Mouse (Mus musculus) right cerebral cortex, postnatal 14 days (tissue): Measurements from ENCODE around the gene Cyb5r1.
"Not testable (repeated sequence)": the region's sequence is repeated elsewhere in the genome, so short reads cannot be mapped to it uniquely, and the experiment has no call there.

ENCODE experiments used
- DNase-seq: peaks from one replicate; pipeline ENCODE4 v3.0.0; 2022

Gene Cyb5r1

DNA sequence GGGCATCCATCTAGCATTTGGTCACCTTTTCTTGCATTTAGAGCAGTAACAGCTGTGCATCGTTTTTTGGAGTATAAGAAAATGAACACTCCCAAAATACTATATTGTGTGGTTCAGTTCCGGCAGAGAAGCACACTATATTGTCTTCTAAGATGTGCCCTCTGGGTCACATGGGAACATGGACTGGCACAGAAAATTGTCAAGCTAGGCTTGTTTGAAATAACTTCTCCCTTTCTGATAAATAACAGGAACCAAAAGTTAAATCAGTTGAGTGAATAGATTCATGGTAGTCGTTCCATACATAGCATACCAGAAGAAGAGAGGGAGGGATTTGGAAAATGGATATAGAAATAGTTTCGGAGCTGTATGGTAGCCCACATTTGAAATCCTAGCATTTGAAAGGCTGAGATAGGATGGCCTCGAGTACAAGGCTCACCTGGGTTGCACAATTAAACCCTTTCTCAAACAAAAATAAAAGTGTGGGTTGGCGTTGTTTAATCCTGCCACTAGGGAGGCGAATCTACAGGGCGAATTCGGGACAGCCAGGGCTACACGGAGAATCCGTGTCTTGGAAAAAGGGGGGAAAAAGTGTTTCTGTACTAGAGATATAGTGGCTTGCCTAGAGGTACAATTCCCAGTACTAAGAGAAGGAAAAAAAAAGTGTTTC lies 9.3 kb downstream of the Cyb5r1 start:
- DNase-seq: no peak

GRCm38 (mm10) chr1:134415168-134415831 lies 9.9 kb downstream of the Cyb5r1 start, which contains the start of gene Adipor1:
Adipor1 (plus strand) TSS chr1:134415378.
- DNase-seq: peak; percentile 96

DNA sequence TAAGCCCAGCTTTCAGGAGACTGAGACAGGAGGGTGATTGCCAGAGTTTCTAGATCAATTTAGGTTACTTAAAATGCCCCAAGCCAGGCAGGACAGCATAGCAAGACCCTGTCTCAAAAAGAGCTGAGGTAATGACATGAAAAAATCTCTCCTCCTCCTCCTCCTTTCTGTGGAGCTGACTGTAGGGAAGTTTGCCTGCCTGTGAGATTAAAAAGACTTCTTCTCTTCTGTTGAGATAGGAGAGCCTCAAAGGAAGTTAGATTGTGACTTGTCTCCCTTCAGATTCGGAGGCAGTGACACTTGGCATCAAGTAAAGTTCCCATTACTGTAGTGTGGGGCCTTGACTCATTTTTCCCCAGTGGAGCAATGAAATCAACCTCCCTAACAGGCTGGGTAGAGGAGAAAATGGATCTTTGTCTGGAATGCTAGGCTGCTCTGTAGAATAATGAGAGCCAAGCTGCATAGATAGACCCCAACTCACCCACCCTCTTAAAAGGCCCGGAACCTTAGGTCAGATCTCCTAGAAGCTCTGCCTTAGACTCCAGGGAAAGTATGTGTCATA lies 13.1 kb downstream of the Cyb5r1 start:
- no peak for DNase-seq

DNA sequence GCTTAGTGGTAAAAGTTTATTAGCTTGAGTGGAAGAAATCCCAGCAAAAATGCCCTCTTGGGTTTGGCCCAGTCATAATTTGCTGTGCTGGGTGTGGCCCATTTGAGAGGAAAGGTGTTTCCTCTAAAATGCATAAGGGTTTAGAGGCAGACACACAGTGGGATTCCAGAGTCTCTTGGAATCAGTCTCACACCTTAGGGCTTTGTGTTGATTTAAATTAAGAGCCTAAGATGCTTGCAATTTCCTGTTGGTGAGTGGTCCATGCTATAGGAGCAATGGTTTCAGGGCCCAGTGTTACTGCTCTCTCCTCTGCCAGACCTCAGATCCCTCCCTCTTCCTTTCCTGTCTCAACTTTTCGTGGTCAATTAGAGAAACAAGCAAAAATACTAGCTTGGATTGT lies 13.8 kb downstream of the Cyb5r1 start:
- DNase-seq: no peak

DNA sequence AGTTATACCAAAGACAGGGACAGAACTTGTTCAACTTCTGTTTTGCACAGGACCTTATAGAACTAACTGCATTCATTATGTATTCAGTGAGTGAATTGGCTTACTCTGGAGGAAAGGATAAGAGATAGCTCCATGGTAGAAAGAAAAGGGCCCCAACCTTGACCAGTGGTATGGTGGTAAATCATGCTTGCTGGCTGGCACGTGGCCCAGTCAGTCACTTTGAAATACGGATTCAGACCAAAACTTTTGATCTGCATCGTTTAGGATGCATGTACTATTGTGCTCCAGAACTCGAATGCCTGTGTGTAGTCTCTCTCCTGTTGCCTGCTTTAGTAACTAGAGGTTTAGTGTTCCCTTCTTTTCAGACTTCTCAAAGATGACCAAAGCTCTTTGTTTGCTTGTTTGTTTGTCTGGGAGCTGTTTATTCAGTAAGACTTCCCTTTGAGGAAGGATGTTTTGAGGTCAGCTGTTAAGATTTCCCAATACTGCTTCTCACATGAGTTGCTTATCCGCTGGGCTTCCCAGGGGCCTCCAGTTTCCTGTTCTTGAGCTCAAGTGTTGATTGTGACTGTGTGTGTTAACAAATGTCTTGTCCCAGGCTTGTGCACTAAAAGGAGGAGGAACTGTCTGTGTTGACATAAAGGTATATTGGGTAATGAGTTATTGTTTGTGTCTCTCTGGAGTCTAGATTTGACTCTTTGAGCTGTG lies 14.5 kb downstream of the Cyb5r1 start:
- DNase-seq: no peak

DNA sequence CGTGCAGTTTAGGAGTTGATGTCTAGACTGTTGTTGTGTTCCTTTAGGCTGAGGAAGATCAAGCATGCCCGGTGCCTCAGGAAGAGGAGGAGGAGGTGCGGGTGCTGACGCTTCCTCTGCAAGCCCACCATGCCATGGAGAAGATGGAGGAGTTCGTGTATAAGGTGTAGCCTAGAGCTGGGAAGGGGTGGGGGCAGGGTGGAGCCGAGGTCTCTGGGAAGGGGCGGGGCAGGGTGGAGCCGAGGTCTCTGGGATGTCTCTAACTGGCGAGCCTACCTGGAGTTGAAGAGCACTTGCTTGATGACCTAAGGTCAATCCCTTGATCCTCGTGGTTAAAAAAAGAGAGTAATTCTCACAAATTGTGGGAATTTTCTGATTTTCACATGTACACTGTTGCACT lies 18.6 kb downstream of the Cyb5r1 start:
- no peak for DNase-seq

GRCm38 (mm10) chr1:134426289-134426688 lies 20.9 kb downstream of the Cyb5r1 start:
- DNase-seq: no peak

DNA sequence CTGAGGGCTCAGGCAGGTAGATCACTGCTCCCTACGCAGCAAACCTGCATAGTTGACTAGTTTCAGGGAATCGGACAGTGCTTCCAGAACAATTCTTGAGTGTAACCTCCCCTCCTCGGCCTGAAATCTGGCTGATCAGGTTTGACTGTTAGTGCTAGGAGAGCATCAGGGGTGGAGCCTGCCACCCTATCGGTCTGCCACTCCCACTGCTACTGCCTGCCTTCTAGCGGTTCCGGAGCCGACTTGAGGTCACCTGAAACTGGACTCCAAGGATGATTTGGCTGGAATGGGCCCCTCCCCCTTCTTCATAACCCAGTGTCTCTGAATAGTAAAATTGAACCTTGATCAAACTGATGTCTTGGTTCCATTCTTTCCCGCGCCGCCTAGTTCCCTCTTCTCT lies 27.6 kb downstream of the Cyb5r1 start:
- DNase-seq: no peak

DNA sequence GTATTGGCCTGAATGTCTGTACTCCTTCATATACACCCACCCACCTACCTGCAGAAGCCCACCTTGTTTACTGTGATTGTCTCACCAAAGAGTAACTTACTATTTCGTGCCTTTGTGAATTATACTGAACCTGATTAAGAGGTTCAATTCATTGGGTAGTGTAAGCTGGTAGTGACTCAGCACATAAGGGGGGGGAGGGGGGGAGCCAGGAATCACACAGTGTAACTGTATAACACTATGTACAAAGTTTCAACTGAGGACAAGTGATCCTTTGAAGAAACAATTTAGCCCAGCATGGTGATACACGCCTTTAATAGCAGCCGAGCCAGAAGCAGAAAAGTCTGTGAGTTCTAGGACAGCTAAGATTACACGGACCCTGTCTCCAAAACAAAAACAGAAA lies 28.1 kb downstream of the Cyb5r1 start:
- DNase-seq: no peak

DNA sequence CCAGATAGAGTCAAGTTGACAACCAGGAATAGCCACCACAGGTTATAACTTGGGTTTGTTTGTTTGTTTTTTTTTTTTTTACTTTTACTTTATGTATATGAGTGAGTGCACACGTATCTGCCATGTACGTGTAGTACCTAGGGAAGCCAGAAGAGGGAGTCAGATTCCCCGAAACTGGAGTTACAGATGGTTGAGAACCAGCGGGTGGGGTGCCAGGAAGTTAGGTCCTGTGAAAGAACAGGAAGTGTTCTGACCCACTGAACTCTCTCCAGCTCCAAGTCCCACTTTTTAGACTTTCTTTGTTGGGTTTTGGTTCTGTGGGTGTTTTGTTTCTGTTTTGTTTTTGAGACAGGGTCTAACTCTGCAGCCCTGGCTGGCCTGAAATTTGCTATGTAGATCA lies 30.1 kb downstream of the Cyb5r1 start:
- no peak for DNase-seq

- DNase-seq: no peak
Observed at GRCm38 (mm10) chr1:134440437-134440836, 35.1 kb downstream of the Cyb5r1 start.

GRCm38 (mm10) chr1:134441737-134442136 lies 36.4 kb downstream of the Cyb5r1 start:
- DNase-seq: not testable (repeated sequence)

- no peak for DNase-seq
Observed at GRCm38 (mm10) chr1:134442394-134442793, 37.0 kb downstream of the Cyb5r1 start.

DNA sequence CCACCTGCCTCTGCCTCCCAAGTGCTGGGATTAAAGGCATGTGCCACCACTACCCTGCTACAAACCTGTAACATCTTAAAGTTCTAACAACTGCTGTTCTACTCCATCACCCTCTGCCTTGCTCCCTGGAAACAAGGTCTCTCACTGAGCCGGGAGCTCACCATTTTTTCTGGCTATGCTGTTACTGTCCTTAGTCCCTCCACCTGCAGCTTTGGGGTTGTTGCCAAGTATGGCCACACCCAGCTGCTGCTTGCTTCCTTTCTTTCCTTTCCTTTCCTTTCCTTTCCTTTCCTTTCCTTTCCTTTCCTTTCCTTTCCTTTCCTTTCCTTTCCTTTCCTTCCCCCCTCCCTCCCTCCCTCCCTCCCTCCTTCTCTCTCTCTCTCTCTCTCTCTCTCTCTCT lies 37.9 kb downstream of the Cyb5r1 start:
- not testable (repeated sequence) for DNase-seq

- no peak for DNase-seq
Observed at GRCm38 (mm10) chr1:134445418-134445817, 40.1 kb downstream of the Cyb5r1 start.

DNA sequence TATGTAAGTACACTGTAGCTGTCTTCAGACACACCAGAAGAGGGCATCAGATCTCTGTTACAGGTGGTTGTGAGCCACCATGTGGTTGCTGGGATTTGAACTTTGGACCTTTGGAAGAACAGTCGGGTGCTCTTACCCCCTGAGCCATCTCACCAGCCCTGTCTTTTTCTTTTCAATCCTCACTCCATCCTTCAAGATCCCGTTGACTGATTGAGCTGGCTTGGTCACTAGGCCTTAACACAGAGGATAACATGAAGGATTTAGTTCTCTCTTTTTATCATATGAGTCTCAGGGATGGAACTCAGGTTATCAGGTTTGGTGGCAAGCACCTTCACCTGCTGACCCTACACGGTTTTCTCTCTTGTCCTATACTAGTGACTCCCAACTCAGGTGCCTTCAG lies 43.2 kb downstream of the Cyb5r1 start:
- DNase-seq: not testable (repeated sequence)

GRCm38 (mm10) chr1:134450201-134450600 lies 44.8 kb downstream of the Cyb5r1 start:
- DNase-seq: no peak

GRCm38 (mm10) chr1:134450986-134451385 lies 45.6 kb downstream of the Cyb5r1 start:
- DNase-seq: peak; percentile 44

DNA sequence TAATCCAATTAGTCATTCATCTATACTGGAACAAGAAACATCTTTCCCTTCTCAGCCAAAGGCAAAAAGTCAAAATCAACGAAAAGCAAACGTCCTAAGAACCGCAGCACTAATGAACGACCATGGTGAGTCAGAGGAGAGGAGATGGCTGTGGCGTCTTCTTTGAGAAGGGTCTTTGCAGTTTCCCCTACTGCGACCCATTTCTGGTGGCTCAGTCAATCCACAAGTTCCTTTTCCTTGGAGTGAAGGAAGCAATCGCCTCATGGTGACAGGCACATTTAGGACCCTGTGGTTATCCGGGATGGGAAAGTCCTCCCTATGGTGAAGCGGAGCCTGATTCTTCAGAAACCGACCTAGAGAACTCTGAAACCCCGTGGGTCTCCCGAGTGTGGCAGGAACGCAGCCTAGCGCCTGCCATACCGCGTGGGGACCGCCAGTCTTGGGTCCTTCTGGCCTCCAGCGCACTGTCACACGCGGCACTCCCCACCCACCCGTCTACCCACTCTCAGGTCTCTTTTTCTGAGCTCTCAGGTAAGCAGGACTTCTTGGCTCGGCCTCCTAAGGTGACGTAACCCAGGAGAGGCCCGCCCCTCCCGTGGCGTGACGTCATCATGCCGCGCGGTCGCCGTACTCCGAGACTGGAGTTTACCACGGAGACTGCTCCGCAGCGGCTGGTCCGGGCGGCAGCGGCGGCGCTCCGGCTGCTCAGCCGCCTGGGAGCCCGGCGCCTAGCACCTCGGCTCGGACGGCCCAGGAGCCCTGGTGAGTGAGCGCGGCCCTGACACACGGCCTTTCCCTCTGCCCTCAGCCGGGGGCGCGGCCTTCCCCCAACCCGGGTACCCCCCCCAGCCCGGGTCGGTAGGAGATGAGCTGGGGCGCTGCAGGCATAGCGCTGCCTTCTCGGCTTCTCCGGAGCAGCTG lies 49.8 kb downstream of the Cyb5r1 start, which contains the start of gene Klhl12:
Gene Klhl12 (plus strand): TSS at position 628 of the 921 bp plus-strand sequence.
- peak; percentile 97 for DNase-seq

GRCm38 (mm10) chr1:134456060-134456459 lies 50.7 kb downstream of the Cyb5r1 start:
- DNase-seq: no peak

DNA sequence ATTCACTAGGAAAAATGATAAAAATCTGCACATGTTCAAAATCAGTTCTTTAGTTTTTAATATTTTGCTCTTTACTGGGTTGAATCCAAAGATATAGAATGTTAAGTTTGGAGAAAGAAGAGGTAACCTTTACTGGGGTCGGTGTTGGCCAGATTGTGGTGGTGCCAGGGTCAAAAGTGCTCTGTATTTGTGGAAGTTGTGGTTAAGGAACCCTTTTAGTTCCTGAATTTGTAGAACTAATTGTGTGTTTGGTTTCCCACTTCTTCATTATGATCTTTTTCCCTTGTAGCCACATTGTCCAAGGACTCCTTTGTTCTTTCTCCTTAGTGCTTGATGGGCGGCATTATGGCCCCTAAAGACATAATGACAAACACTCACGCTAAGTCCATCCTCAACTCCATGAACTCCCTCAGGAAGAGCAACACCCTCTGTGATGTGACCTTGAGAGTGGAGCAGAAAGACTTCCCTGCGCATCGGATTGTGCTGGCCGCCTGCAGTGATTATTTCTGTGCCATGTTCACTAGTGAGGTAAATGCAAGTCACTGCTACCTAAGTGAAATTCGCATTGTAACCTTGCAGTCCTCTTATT lies 52.9 kb downstream of the Cyb5r1 start:
- no peak for DNase-seq
